Mouse (Mus musculus): ENCODE results near the gene S100a2.

GRCm38 (mm10) chr3:90638511-90639275, 48.6 kb downstream of the S100a2 start:
- no peak for TF ChIP-seq EP300 (IDR thresholded peaks at IDR 0.05; ENCODE audit: low read depth)
- no peak for TF ChIP-seq CTCF (IDR thresholded peaks at IDR 0.05; ENCODE audit: low read depth)
